Mouse (Mus musculus): Measurements from ENCODE around the gene Ptch2.
A peak's percentile ranks its signal among the peaks of the same experiment; 100 is the strongest.

The Ptch2 gene

DNA sequence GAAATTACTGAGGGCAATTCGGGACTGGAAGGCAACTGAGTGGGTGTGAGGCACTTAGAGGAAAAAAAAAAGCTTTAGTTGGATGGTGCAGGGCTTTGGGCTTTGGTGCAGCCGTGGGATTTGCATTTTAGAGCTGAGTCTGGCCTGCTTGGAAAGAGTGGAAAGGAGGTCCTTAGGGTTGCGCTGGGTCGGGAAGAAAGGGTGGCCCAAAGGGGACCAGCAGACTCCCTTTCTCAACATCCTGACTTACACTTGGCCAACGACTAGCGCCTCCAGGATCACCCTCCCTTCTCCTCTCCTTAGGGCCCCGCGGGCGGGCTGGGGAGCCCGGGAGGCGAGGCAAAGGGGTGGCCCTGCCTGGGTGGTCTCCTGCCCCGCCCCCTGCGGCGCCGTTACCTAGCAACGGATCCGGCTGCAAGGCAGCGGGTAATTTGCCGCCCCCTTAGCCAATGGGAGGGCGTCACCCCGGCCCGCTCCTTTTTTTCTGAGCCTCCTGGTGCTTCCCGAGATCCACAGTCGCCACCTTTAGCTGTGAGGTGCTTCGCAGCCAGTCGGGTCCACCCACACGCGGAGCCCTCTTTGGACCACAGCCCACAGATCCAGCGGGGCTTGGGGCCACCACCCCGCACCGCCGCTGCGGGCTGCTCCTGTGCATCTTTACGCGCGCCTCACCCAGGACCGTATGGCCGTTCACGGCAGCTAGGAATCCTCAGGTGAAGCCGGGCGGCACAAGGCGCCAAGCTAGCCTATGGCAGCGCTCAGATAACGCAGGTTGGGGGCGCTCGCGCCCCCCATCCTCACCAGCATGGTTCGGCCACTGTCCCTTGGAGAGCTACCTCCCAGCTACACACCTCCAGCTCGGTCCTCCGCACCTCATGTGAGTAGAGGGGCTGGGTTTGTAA, at the start of gene Ptch2:
Gene Ptch2 (plus strand): TSS at position 525 of the 902 bp plus-strand sequence.
- DNase-seq: peak; percentile 72

DNA sequence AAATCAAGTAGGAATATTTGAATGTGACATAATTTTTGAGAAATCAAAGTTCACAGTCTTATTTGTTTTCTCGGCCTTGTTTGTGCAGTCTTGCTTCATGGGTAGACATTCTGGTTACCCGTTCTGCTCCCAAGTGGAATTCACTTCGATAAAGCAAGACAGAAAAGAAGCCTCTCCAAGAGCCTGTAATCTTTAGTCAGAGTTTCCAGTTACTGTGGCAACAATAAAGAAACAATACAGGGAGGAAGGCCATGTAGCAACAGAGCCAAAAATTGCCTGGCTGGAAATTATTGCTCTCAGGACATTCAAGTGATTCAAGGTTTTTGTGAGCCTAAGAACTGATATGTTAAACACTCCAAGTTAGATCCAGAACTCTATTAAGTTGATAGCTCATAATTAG, 47.0 kb upstream of the Ptch2 start:
- no peak for DNase-seq

DNA sequence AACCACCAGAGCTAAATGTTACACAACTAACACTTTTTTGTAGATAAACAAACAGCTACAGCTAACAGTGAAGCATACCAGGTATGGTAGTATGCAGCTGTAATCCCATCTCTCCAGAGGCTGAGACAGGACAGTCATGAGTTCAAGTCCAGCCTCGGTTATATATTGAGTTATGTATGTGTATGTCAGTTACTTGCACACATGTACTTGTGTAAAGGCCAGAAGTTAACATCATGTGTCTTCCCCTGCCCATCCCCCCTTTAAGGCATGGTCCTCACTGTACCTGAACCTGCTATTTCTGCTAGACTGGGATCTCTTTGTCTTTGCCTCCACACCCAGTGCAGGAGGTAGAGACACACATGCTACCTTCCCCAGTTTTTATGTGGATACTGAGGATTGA, 46.4 kb upstream of the Ptch2 start:
- DNase-seq: no peak

DNA sequence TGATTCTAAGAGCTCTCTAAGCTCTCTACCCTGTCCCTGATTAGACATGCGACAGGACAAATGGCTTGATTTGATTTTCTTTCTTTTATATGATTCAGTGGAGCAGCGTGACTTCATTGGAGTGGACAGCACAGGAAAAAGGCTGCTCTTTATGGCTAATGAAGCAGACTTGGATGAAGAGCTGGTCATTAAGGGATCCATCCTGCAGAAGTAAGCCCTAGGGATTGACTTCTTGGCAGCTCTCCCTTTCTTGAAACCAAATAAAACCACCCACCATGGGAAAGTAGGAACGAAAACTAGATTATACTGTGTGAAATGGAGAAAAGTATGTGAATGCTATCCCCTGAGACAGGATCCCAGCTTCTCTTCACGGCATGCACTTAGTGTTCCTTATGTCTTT, 43.2 kb upstream of the Ptch2 start:
- DNase-seq: no peak

DNA sequence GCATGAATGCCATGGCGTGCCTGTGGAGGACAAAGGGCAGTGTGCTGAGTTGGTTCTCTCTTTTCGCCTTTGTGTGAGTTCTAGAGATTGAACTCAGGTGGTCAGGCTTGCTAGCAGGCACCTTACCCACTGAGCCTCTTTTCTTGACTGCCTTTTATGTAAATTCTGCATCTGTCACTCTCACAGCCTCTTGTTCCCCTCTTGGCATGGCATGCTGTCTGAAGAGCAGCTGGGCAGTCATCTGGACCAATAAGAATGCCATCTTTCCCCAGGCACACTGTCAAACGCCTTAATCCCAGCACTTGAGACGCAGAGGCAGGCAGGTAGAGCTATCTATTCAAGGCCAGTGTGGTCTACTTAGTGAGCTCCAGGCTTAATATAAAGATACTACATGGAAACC, 41.9 kb upstream of the Ptch2 start:
- DNase-seq: no peak

DNA sequence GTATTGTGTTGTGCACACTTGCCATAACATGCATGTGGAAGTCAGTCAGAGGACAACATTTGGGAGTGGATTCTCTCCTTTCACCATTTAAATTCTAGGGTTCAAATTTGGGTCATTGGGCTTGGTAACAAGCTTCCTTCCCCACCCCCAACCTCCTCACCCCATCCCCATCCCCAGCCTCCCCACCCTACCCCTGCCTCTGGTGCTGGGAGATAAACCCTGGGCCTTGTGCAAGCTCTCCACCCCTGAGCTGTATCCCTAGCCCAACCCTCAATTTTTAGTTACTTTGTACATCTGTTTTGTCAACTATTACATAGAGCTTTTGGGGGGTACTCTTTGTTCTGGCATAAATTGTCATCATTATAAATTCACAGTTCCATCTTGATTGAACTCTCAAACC, 39.8 kb upstream of the Ptch2 start:
- DNase-seq: peak; percentile 89

DNA sequence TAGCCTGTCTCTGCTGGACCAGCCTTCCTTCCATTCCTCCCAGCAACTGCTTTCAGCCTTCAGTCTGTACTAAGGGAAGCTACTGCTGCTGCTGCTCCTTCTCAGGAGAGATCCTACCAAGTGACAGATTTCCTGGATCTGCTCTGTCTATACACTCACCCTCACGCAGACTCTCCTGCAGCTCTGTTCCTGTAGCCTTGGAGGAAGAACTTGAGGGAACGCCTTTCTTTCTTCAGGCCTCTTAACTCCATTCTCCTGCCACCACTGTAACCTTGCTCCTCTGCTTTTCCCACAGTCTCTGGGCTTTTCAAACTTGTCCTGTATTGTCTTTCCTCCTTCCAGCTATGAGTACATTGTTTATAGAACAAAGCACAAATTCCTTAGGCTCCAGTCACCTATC, 39.4 kb upstream of the Ptch2 start:
- peak; percentile 27 for DNase-seq

DNA sequence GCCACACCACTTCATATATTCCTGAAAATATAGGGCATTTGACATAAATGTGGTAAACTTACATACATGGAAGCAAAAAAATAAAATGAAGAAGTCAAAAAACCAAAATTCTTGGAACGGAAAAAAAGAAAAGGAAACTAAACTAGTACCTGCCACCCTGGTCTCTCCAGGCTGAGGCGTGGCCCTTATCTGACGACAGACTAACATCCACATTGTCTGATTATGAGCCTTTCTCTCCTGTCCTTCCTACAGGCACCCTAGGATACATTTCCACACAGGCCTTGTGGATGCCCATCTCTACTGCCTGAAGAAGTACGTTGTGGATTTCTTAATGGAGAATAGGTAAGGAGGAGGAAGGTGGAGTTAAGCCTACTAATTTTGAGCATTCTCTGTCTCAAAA, 37.4 kb upstream of the Ptch2 start:
- peak; percentile 73 for DNase-seq

DNA sequence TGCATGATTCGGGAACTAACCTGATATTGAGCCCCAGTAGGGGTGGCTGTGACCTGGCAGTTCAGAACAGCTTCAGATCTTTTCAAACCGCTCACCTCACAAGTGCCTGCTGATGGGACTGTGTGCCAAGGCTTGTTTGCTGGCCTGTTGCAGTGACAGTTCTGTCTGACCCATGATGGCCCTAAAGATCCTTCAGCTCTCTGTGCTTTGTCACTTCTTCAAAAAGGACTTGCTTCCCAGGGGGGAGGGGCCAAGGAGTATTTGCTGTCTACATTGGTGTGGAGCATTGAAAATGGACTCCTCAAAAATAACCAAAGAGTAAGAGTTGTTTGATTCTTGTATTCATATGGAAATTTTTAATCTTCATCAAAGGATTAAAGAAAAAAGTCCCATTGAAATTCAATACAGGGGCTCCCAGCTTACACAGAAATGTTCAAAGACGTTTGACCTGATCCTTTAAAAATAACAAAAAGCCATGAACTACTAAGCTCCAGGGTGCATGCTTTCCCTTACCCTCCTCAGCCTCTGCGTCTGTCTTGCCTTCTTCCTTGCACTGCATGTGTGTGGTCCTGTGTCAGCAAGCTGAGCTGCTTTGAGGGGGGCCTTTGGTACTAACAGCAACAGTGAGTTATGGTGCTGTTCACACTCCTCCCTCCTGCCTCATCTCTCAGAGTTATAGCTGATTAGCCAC, 33.0 kb upstream of the Ptch2 start:
- DNase-seq: no peak

DNA sequence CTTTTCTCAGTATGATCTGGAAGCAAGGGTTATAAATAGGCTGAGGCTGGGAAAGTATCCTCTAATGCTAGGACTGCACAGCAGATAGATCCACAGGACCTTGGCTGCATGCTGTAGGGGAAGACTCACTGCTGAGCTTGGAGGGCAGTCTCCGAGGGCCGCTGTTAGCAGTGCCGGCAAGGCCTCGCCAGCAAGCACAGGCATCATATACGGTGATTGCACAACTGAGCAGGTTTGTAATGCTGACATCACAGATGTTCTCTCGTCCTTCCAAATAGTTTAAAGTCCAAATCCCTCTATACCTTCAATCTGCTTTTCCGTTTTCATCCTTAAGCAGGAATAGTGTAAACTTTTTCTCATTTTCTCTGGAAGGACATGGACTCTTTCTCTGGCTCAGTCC, 27.8 kb upstream of the Ptch2 start:
- DNase-seq: no peak

DNA sequence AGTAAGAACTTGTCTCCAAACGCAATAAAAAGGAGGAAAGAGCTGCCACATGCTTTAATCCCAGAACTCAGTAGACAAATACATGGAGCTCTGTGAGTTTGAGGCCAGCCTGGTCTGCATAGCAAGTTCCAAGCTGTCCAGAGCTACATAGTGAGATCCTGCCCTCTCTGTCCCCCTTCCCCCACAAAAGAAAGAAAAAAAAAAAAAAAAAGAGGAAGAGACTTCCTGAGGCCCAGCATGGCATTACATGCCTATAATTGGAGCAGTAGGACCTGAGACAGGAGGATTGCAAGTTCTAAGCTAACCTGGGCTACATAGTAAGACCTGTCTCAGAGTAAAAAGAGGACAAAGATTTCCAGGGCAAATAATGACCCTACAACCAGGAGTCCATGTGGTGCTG, 26.2 kb upstream of the Ptch2 start:
- no peak for DNase-seq

DNA sequence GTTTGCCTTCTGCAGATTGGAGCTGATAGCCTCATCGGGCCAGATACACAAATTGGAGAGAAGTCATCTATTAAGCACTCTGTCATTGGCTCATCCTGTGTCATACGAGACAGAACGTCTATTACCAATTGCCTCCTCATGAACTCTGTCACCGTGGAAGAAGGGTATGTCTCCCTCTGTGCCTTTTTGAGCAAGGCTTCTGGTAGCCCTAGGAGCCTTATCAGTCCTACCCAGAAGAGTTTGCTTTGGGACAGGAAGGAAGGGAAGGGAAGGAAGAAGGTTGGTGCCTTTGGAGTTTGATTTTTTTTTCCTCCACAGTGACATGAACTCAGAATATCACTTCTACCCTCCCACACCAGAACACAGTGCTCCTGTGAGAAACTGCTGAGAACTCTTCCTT, 25.3 kb upstream of the Ptch2 start:
- no peak for DNase-seq

DNA sequence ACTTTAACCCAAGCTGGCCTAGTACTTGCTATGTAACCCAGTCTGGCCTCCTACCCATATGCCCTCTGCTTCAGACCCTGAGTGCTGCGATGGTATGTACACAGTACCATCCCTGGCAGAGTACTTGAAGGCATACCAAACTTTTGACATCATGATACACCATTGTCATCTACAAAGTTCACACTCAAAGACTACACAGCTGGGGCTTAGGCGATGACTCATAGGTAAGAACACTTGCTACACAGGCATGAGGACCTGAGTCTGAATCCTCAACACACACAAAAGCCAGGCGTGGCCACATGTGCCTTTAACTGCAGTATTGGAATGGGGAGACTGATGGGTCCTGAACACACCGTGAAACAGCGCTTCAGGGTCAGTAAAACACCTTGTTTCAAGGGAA, 24.7 kb upstream of the Ptch2 start:
- DNase-seq: no peak

DNA sequence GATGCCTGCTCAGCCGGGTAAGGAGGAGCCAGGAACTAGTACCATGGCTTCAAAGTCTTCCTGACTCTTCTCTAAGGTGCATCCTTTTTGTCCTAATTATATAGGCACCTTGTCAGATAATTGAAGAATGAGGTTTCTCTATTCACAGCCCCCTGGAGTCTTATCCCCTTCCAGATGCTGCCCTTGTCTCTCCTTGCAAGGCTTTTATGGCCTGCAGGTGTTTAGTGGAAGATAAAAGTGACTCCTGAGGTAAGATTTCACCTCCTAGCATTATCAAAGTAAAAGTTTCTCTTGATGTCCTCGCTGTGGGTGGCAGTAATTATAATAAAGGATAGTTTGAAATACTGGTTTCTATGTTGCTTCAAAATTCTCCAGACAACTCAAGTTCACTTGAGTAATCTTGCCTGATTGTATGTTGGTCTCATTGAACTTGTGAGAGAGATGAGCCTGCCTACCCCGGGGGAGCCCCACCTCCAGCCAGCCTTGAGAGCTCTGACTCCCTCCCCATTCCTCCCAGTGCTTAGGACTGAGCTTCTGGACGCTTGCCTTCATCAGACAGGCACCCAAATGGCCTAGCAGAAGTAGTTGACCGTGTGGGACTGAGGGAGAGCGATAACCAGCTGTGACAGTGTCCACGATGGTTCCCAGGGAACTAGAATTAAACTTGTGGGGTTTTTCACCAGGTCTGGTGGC, 7.8 kb upstream of the Ptch2 start:
- DNase-seq: no peak

DNA sequence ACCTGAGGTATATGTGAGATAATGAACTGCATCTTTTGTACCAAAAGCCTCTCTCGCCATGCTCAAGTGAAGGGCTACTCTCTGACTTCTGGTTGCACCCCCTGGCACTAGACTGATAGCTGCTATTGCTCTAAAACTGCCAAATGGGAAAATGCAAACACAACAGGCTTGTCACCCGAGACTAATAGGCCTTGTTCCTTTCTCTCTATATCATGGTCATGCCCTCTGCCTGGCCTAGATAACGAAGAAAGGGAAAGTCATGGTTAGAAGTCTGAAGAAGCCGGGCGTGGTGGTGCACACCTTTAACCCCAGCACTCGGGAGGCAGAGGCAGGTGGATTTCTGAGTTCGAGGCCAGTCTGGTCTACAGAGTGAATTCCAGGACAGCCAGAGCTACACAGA, 5.3 kb upstream of the Ptch2 start:
- peak; percentile 56 for DNase-seq

DNA sequence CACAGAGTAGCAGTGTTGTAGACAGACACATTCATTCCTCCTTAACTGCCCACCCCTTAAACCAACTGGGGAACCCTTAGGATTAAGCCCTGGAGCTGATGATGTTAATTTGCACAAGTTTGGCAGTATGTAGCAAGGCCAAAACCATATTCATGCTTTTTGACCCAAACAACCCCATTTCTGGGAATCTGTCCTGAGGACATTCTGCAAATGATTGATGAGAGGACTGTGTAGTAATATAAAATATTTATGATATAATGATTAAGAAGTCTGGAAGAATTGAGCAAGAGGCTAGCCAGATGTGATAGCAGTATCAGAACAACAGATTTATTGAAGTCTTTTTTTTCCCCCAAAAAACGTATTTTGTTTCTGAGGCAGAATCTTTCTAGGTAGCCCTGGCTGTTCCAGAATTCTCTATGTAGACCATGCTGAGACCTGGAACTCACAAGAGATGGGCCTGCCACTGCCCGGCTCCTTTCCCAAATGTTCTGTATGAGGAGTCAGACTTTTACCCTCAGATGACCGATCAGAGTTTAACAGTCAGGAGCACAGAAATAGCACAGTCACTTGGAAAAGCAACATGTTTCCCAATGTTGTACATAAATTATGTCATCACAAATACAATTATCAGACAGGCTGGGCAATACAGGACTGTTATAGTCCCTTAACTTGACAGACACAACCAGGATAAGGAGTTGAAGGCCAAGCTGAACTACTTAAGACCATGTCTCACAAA, 1.1 kb upstream of the Ptch2 start:
- no peak for DNase-seq

DNA sequence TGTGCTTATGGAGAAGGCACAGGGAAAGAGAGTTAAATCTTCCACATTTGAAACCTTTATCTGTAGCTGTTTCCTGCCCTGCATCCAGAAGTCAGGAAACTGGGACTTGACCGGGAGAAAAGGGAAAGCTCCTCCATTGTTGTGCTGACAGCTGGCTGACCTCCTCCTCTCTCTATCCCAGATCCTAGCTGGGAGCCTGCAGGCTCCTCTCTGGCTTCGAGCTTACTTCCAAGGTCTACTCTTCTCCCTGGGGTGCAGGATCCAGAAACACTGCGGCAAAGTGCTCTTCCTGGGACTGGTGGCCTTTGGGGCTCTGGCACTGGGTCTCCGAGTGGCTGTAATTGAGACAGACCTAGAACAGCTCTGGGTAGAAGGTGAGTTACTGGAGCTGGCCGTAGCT, 791 bp downstream of the Ptch2 start:
- DNase-seq: no peak

DNA sequence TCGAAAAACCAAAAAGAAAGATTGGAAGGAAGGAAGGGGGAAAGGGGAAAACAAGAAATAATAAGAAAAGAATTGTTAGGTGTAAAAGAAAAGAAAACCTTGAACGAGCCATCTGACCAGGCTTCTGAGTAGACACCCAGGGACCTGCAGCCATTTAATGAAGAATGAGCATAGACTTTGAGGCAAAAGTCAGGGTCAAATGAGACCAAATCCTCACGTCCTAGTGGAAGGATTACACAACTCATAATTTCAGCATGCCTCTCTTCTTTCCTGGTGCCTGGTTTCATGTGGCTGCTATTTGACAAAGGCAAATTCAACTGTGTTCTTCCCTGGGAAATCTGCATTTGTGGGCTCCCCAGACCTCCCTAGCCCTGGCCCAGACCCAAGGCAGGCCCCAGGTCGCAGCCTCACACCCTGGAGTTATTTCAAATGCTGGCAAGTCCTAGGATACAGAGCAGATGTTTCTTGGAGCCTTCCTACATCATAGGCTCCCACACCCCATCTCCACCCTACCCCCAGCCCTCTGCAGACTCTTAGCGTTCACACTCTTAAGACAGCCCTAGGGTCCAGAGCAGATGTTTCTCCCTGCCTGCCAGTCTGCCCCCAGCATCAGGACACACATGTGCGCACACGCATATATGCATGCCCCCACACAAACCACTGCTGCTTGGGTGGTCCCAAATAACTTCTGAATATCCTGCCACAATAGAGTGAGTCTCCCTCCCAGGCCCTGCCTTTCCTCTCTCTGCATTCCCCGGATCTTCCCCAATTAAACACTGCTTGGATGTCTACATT, 2.3 kb downstream of the Ptch2 start:
- DNase-seq: no peak

DNA sequence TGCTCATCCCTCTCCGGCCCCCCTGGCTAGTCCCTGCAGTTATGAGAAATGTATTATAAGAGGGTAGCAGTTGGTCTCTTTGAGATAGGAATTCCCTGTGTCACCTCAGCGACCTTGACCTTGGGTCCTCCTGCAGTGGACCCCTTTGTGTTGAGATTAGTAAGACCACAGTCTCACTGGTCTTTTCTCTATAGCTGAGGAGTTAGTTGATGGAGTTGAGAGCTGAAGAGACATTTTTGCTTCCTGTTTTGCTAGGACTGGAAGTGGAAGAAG, 2.8 kb downstream of the Ptch2 start:
- no peak for DNase-seq

DNA sequence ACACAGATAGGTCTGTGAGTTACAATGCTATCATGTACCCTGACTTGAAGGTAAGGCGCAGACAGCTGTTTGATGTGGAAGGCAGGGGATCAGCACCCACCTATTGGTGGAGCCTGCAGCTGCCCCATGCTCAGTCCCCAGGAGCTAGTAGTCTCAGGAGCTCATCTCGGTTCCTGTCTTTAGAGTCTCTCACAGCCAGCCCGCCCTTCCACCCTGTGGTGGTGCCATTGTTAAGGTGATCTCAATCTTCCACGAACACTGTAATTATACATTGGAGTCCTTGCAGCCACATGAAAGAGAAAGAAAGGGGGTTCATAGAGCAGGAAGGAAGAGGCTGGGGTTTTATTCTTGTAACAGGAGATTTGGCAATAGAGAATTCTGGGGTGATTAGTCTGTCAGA, 4.2 kb downstream of the Ptch2 start:
- DNase-seq: no peak

DNA sequence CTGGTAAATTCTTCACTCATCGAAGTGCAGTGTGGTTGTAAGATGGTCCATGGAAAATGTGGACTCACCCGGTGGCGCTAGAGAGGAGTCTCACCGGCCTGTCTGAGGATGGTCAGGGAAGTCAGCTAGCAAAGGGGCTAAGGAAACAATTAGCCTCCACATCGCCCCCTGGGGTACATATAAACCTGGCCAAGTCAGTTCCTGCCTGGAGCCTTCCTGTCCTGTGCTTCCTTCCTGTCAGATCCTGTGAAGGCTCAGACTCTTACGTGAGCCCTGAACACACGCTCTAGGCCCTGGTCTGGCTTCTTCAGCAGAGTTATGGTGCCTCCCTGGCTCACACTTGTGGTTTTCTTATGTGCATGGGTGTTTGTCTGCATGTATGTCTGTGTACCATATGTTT, 5.3 kb downstream of the Ptch2 start:
- peak; percentile 44 for DNase-seq

DNA sequence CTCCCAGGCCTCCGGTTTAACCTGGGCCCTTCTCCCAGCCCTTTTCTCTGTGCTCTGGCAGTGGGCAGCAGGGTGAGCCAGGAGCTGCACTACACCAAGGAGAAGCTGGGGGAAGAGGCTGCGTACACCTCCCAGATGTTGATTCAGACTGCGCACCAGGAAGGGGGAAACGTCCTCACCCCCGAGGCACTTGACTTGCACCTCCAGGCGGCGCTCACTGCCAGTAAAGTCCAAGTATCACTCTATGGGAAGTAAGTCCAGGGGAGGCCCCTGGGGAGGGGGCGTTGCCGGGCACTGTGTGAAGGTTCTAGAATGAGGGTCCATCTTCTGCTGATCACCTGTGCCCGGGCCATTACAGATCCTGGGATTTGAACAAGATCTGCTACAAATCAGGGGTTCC, 8.8 kb downstream of the Ptch2 start:
- no peak for DNase-seq

DNA sequence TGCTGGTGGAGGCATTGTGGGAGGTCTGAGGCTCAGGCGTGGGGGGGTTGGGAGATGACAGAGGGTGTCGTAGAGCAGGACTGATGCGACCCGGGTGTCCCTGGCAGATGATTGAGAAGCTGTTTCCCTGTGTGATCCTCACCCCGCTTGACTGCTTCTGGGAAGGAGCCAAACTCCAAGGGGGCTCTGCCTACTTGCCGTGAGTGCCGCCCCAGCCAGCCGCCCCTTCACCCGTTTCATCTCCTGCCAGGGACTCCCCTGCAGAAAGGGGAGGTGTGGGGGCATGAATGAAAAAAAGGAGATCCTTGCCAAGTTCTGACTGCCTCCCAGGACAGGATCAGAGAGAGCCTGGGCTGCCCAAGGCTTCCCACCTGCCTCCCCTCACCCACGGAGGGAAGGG, 9.3 kb downstream of the Ptch2 start:
- DNase-seq: no peak

Measured in liver (tissue).